ENCODE assay signal across 18 mouse cellular contexts in the genomic region with DNA sequence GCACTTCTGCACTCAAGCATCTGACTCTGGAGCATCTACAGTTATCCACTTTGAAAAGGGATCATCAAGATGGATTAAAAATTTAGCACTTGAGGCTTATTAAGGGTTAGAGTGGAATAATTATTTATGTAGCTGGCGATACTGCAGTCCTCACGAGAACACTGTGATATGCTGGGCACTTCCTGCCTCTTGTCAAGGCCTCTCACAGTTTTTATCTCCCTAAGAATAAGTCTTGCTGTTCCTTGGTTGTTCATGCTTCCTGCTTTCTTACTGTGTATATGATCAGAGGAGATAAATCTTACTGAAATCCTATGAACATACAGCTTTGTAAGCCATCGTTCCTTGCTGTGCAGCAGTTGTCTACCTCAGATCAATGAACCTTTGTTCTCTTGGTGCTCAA.
DNase-seq lines count a peak whose midpoint lies in the region; ATAC-seq and TF ChIP-seq lines count a peak whose summit lies in the region.
"Had no signal": no experiment of that assay in that cellular context is flagged by ENCODE, and none has a peak within 500 bp of the region (broad histone marks: within the 10 kb centered on the region; RNA-seq: fewer than 3 reads in every experiment).

No protein-coding gene starts in this region.

- no peak for TF ChIP-seq CTCF in gastrocnemius, adult 2 months (IDR thresholded peaks at IDR 0.05)
- no peak for TF ChIP-seq CTCF in left cerebral cortex, adult 2 months (IDR thresholded peaks at IDR 0.05)

- H3K36me3 ChIP-seq in macrophage (ENCODE audit: inconsistent target) = no peaks in the 10 kb centered on the region
- H3K36me3 ChIP-seq: forebrain, embryonic 15.5 days; midbrain, embryonic 13.5 days had no signal

- intact Hi-C loops in gastrocnemius, adult 2 months (cut with DNase I) = no loop called here
- intact Hi-C loops in gastrocnemius, postnatal 36 days (cut with DNase I) = no loop called here
- intact Hi-C loops in left cerebral cortex, adult 2 months (cut with DNase I) = no loop called here

- no peak for DNase-seq in gastrocnemius, adult 2 months
- no peak for DNase-seq in gastrocnemius, postnatal 36 days
- DNase-seq in left cerebral cortex, adult 2 months (ENCODE audit: extremely low spot score in 1 of 2, low spot score in 2 of 2) = no peak
- DNase-seq in left cerebral cortex, adult 11 months (ENCODE audit: low spot score) = no peak
- DNase-seq in B cell, adult 2 months = no peak
- no peak for DNase-seq in retina, embryonic 14.5 days (ENCODE audit: low spot score)
- DNase-seq: cerebellum, postnatal 14 days; heart, postnatal 4 days; layer of hippocampus, postnatal 36 days; left cerebral cortex, postnatal 4 days; lung, postnatal 14 days; right cerebral cortex, adult 18-20 months; thymus, postnatal 36 days had no signal

- peaks cover 100% of the 10 kb centered on the region for H3K79me2 ChIP-seq in macrophage (ENCODE audit: inconsistent target)

- peak; percentile 16 for ATAC-seq in activated CD4-positive, CD25-positive, alpha-beta regulatory T cell, adult 4 months
- ATAC-seq: forebrain, embryonic 15.5 days; midbrain, embryonic 13.5 days had no signal

- H3K27ac ChIP-seq in gastrocnemius, adult 2 months = peak overlapping the region; percentile 51
- peak overlapping the region; percentile 33; the same call in 1 of the 2 replicates for H3K27ac ChIP-seq in left cerebral cortex, adult 2 months
- H3K27ac ChIP-seq in macrophage = 0 out of 2 replicates have a peak overlapping the region, but pooled peaks have one; percentile 9
- H3K27ac ChIP-seq: forebrain, embryonic 15.5 days; midbrain, embryonic 13.5 days had no signal

- peak overlapping the region; percentile 28; the same call in 1 of the 2 replicates for H3K4me3 ChIP-seq in gastrocnemius, adult 2 months
- no peak overlapping the region for H3K4me3 ChIP-seq in left cerebral cortex, adult 2 months
- no peak overlapping the region for H3K4me3 ChIP-seq in macrophage (ENCODE audit: inconsistent target)
- H3K4me3 ChIP-seq: forebrain, embryonic 15.5 days; midbrain, embryonic 13.5 days; myocyte had no signal

- 25% methylated on average over 3 of the region's 3 CpGs for WGBS in macrophage (ENCODE audit: missing documents)
